Mouse (Mus musculus): ENCODE measurements at regions not wholly inside any gene's neighbourhood (a gene's known extent, or its start where the extent isn't known, plus 50 kb on each side); places are given as distances from the start of the nearest gene placed in this dataset.
A peak's percentile ranks its signal among the peaks of the same experiment; 100 is the strongest.

DNA sequence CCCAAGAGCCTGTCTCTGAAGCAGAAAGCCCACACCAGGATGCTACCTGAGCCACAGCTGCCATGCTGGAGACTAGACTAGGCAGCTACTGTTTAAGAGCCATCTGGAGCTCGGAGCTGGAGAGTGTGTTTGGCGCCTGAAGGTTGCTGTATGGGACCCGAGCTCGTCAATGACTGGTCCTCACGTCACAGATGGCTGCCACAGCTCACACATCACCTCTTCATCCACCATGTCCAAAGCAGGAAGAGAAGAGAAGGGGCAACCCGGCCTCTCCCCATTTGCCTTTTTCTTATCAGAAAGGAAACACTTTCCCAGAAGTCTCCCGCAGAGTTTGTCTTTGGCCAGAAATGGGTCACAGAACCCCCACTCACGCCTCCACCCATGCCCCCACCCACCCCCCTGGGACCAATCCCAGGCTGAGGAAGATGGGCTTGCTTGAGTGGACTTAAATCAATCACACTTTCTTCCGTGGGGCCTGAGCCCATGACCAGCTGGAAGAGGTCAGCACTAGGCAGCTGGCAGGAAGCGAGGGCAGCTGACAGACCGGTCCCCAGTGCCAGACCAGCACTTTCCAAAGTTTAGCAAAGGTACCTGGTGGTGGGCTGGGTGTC is 53.5 kb upstream of the Ptpn1 start:
- DNase-seq (ENCODE audit: low spot score in 2 of 2): no peak
- intact Hi-C loops (cut with DNase I): no loop called here

DNA sequence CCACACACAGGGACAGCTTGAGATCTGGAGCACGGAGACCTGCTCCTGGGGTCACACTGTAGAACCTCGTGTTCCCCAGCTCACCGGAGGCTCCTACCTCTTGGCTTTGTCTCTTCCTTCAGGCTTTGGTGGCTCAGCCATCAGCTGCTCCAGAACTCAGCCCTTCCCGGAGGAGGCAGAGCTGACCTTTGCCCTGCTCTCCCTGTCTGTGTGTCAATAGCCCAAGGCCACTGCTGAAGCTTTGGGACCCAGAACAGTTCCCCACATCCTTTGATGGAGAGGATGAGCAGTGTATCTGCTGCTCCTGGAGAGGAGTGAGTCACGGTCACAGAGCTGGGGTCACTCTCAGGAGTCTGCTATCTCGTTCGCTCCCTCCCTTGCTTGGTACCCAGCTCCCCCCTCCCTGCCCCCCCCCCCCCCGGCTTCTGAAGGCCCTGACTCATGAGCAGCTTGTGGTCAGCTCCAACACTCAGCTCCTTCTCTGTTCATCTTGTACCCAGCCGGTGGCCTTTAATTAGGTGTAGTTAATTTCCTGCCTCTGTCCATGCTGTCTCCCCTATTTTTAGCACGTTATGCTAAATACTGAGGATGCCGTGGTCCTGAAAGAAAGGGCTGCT is 54.5 kb upstream of the Ptpn1 start:
- DNase-seq (ENCODE audit: low spot score in 2 of 2): no peak
- intact Hi-C loops (cut with DNase I): no loop called here

DNA sequence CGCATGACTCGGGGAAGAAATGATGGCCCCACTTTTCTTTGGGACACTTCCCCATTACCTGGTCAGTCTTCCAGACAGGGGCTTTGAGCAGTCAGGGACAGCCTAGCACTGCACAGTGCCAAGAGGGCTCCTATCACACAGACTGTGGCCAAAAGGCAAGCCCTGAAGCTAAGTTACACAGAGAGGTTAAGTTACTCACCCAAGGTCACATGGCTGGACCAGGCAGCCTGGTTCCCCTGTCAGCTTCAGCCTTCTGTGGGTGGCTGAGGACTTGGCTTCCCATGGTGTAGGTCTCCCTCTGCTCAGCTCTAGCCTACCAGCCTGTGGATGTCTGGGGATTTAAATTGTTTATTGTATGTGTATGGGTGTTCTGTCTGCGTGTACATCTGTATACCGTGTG is 59.4 kb upstream of the Ptpn1 start:
- no peak for DNase-seq (ENCODE audit: low spot score in 2 of 2)
- intact Hi-C loops (cut with DNase I): no loop called here

DNA sequence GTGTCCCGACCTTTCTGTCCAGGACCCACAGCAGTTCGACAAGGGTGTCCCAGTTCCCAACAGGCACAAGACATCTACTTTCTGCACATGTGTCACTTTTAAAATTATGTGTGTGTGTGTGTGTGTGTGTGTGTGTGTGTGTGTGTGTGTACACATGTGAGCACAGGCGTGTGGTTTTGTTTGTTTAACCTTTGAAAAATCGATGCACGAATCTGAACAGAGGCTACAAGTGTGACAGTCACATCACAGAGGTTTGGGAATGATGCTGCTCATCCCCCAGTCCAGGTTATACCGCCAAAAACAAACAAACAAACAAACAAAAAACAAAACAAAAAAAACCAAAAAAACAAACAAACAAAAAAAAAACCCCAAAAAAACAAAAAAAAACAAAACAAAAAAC is 61.7 kb upstream of the Ptpn1 start:
- intact Hi-C loops (cut with DNase I): no loop called here

DNA sequence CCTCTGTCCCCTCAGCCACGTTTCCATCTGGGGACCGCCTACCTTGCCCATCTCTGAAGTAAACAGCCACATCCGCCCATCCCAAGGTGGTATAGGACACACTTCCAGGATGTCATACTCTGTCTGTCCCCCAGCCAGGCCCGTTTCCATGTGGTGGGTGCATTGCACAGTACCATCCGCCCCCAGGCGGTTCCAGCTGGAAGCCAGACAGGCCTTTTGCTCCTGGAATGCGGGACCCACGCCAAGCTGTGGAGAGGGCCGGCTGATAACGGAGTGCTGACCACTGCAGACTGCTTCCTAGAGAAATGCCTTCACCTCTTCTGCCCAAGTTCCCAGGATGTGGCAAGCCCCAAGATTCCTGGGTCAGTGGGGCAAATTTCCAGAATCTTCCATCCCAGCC is 65.1 kb upstream of the Ptpn1 start:
- DNase-seq (ENCODE audit: low spot score in 2 of 2): no peak
- intact Hi-C loops (cut with DNase I): no loop called here

More for the DNA sequence above, 61.7 kb upstream of the Ptpn1 start:
- DNase-seq (ENCODE audit: low spot score in 2 of 2): no peak

DNA sequence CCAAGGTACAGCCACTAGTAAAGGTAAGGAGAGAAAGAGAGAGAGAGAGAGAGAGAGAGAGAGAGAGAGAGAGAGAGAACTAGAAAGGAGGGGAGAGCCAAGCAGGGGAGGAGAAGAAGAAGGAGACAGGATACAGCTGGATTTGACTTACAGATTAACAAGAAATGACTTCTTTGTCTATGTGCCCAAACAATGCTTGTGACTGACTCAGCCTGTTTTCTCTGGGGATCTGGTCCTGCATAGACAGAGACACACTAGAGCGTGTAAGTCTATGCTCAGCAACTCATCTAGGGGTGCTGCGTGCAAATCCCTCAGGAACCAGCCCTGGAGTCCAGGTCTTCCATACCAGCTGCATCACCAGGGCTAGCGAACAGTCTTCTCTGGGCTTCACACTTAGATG is 66.3 kb upstream of the Ptpn1 start:
- intact Hi-C loops (cut with DNase I): no loop called here
- no peak for DNase-seq (ENCODE audit: low spot score in 2 of 2)

DNA sequence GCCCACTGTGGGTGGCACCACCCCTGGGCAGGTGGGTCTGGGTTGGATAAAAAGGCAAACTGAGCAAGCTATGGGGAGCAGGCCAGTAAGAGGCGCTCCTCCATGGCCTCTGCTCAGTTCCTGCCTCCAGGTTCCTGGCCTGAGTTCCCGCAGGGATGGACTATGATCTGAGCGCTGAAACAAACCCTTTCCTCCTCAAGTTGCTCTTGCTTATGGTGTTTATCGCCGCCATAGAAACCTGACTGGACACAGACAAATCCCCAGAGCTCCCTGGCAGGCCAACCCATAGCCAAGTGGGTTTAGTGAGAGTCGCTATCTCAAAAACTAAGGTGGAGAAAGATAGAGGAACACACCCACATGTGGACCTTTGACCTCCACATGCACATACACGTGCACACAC is 67.2 kb upstream of the Ptpn1 start:
- no peak for DNase-seq (ENCODE audit: low spot score in 2 of 2)
- intact Hi-C loops (cut with DNase I): no loop called here

DNA sequence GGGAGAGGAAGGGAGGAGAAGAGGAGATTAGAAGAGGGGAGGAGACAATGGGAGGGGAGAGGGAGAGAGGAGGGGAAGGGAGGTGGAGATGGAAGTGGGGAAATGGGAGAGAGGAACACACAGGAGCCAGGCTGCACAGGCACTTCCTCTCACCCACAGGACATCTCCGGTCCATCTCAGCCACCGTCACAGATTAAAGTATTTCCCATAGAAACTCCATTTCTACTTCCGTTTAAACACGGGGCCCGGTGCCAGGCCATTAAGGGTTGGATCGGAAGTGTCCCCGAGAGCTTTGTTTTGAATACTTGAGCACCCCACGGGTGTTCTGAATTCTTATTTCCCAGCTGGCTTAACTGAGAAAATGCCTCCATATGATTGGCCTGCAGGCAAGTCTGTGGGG is 67.6 kb upstream of the Ptpn1 start:
- no peak for DNase-seq (ENCODE audit: low spot score in 2 of 2)
- intact Hi-C loops (cut with DNase I): no loop called here

DNA sequence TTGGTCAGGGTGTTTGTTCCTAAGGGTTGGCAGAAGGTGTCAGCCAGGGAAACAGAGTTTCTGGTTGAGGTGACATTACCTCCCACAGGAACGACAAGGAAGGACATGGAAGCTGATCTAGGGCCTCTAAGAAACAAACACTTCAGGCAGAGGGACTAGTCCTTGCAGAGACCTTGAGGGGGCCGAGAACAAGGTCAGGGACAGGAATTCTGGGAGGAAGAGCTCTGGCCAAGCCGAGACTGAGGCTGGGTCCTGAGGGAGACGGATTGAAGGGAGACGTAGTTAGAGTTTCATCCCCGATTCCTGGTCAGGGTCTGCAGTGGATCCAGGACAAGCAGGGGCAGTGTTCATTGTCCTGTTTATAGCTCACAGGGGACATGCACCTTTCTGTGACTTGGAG is 68.2 kb upstream of the Ptpn1 start:
- intact Hi-C loops (cut with DNase I): no loop called here
- DNase-seq (ENCODE audit: low spot score in 2 of 2): no peak

DNA sequence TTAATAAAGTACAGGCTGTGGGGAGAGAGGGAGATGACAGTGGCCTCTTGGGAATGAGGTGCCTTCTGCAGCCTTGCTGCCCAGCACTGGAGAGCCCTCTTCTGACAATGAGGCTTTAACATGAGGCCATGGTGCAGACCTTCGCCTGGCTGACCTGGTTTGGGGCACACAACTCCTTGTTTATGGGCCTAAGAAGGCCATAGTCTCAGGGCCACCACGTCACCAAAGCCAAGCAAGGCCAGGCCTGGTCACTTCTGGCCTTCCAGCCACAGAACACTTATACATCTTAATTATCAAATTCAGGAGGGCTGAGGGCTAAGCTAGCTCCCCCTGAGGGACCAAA is 70.7 kb upstream of the Ptpn1 start:
- DNase-seq (ENCODE audit: low spot score in 2 of 2): no peak
- intact Hi-C loops (cut with DNase I): no loop called here

DNA sequence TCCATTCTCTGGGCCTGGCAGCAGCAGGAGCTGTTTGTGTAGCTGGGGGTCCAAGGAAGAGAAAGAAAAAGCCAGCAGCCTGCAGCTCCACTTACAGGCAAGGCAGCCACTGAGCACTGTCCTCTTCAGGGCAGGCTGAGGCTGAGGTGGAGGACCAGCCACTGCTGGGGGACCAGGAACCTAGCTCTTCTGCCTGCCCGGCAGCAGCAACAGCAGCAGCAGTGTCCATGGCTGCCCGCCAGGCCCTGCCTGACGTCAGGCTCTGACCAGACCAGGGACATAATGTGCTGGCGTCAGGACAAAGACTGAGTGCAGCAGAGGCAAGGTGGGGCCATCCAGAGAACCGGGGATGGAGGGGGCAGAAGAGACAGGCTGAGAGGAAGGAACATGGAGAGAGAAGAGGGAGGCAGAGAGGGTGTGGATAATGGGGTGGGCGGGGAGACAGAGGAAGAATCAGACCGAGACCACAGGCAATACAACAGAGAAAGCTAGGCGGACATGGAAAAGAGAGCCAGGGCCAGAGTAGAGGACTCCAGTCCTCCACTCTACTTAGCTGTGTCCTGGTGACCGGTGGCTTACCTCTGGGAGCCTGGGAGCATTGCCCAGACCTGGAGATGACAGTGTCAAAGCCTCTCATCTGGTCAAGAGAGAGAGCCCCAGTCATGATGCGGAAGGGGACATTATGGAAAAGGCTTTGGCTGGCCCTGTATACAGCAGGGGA is 71.2 kb upstream of the Ptpn1 start:
- peak; percentile 68 to 71 for DNase-seq (ENCODE audit: low spot score in 2 of 2)
- intact Hi-C loops (cut with DNase I): no loop called here

DNA sequence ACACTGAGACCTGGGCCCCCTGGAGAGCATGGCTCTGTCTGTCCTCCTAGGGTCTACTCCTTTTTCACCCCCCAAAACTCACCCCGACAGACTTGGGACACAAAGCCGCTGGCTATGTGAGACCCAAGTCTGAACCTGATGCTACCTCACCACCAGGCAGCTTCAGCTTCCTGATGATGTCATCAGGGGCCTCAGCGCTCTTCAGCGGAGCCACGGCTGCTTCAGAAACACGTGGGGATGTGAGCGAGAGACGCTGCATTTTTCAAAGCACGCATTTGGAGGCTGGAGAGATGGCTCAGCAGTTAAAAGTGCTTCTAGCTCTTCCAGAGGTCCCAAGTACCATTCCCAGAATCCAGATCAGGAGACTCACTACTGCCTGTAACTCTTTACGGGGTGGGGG is 72.3 kb upstream of the Ptpn1 start:
- DNase-seq (ENCODE audit: low spot score in 2 of 2): no peak
- intact Hi-C loops (cut with DNase I): no loop called here

DNA sequence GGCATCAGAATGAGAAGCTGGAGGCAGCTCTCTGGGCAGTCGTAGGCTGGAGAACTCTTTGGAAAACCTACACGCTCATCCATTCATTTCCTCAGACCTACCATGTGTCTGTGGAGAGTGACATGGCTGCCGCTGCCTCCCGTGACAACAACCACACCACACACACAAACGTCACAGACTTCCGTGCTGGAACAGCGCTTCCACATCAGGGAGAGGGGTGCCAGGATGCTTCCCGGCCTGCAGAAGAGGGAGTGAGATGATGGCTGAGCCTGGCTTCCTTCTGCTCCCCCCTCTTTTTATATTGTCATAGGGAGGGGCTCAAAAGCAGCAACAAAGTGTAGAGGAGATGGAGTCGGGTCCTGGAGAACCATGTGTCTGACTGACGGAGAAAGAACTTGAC is 73.5 kb upstream of the Ptpn1 start:
- DNase-seq (ENCODE audit: low spot score in 2 of 2): no peak
- intact Hi-C loops (cut with DNase I): no loop called here

DNA sequence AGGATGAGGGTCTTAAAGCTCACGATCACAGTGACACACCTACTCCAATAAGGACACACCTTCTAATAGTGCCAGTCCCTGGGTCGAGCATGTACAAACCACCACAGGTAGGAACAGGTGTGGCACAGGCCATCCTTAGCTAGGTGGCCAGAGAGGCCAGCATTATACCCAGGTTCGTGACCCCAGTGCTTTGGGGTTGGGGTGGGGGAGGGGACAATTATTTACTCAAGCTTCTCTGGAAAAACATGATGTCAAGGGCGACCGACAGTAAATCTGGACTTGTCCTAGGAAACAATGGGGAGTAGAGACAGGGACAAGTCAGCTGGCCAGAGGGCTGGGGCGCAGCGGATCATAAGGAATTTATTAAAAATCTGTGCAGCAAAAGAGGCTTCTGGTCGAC is 73.9 kb upstream of the Ptpn1 start:
- no peak for DNase-seq (ENCODE audit: low spot score in 2 of 2)
- intact Hi-C loops (cut with DNase I): no loop called here

DNA sequence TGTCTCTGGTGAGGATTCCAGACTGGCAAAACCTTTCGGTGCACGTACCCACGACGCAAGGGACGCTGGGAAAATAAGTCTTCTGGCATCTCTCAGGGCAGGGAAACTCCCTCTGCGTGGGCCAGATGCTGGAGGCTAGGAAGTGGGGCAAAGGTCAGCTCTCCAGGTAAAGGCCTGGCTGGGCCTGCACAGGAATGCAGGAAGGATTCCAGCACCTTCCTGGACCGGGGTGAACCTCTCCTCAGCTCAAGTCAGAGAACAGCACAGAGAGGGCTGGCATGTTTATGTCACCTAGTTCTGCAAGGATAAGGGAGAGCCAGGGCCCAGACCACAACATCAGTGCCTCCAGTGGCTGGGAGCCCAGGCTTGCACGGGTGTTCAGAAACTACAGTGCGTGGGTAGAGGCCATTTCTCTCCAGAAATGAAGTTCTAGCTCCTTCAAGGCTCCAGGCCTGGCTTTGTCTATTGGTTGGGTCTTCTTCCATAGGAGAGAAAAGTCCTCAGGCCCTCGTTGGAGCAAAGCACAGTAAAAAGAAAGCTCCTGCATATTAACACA is 74.9 kb upstream of the Ptpn1 start:
- intact Hi-C loops (cut with DNase I): no loop called here
- DNase-seq (ENCODE audit: low spot score in 2 of 2): no peak

DNA sequence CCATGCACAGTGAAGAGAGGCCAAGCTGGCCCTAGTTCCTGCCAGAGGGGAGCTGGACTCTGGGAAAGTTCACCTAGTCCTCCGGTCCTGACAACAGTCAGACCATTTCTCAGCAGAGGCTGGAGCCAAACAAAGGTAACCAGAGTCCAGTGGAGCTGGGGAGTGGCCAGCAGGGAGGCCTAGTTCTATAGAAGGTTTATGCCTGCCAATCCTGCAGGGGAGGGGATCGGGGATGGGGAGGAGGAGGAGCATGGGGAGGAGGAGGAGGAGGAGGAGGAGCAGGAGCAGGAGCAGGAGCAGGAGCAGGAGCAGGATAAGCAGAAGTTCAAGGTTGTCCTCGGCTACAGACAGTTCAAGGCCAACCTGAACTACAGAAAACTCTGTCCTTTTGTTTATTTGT is 75.8 kb upstream of the Ptpn1 start:
- intact Hi-C loops (cut with DNase I): no loop called here
- DNase-seq (ENCODE audit: low spot score in 2 of 2): no peak

DNA sequence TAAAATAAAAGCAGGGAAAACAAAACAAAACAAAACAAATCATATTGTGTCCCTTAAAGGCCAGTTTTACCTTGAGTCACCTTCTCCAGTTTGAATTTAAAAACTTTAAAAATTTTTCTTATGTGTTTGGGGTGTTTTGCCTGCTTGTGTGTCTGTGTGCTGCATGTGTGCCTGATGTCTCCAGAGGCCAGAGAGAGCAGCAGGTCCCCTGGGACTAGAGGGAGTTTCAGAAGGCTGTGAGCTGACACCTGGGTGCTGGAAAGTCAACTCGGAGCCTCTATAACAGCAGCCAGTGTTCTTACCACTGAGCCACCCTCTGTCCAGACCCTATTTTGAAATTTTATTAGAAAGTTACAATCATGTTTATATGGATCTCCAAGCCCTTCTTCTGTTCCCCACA is 77.8 kb upstream of the Ptpn1 start:
- DNase-seq (ENCODE audit: low spot score in 2 of 2): no peak
- intact Hi-C loops (cut with DNase I): no loop called here

DNA sequence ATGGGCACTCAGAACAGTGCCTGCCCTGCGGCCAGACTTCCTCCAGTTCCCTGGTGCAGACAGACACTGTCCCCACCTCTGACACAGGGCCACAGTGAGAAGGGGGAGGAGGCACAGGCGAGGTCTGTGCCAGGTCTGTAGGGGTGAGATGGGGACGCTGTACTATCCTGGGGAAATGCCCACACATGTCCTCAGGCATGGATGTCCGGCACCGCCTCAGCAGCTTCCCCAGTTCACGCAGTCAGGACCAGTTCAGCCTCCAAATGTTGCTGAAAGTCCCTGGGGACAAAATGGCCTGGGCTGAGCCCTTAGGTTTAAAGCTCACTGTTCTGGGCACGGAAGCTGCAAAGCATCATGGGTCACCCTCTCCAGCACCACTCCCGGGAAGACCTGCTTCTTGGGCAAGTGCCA is 78.4 kb upstream of the Ptpn1 start:
- intact Hi-C loops (cut with DNase I): no loop called here
- no peak for DNase-seq (ENCODE audit: low spot score in 2 of 2)

DNA sequence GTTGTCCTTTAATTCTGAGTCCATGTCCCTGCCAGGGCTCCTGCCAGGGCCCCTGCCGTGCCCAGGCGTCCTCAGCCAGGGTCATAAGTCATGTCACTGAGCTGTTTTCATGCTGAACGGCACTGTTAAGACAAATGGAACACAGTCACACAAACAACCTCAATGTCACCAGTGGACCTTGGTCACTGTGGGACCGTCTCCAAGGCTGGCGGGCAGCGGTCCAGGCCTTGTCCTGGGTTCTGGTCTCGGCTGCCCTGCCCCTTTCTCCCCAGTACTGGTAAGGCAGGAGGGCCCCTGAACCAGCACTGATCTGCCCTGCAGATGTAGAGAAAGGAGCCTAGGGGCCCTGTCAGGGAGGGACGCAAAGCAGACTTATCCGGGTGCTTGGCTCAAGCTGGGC is 79.3 kb upstream of the Ptpn1 start:
- no peak for DNase-seq (ENCODE audit: low spot score in 2 of 2)
- intact Hi-C loops (cut with DNase I): no loop called here

DNA sequence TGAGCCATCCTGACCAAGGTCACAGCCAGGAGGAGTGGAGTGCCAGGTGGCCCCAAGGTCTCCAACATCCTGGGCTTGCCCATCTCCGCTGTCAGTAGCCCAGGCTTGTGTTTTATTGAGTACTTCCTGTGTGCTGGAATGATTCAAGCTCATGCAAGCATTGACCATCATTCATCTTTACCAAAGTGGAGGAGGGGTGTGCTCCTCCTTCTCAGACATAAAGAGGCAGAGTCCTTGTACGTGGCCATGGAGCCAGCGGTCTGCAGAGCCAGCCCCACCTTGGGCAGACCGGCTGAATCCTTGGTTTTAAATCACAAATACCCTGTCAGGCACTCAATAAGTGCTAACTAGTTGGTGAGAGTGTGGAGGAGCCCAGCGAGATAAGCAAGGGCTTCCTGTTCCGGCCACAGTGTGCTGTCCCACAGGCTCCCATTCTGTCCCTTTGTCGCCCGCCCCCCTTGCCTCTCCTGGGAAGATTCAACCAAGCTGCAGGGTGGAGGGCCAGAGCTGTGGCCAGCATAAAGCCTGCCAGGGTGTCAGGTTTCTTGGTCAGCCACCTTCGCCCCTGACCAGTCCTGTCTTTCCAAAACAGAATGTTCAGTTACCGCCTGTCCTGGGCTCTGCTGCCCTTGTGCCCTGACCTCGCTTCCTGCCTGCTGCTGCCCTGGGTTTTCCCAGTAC is 80.5 kb upstream of the Ptpn1 start:
- intact Hi-C loops (cut with DNase I): no loop called here
- no peak for DNase-seq (ENCODE audit: low spot score in 2 of 2)

All from left cerebral cortex, postnatal 36 days (tissue).